Comparison of ENCODE assay signal across 29 mouse cellular contexts in the genomic region with DNA sequence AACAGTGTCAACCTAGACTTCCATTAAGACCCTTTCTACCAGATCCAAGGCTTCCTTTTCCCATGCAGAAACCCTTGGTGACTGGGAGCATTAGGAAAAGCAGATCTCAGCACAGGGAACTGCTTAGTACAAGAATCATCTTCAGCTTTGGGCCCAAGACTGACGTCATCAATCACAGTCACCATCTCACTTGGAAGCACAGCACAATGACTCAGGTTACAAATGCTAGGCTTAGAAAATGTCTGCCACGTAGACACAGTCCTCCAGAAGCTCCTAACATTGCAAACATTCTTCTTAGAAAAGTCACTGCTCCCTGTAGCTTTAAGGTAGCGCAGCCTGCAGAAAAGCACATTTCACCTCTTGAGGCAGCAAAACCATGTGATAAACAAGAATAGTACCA. TPM values are rescaled to one million over a fixed set of nuclear protein-coding genes. Genes with fewer than 3 reads are reported as not detected.
DNase-seq lines count a peak whose midpoint lies in the region; ATAC-seq and TF ChIP-seq lines count a peak whose summit lies in the region.
"Had no signal": no experiment of that assay in that cellular context is flagged by ENCODE, and none has a peak within 500 bp of the region (broad histone marks: within the 10 kb centered on the region; RNA-seq: fewer than 3 reads in every experiment).

No protein-coding gene starts in this region.

- H3K4me2 ChIP-seq in liver, postnatal 0 days (ENCODE audit: low read depth, low read length): no peak overlapping the region
- H3K4me2 ChIP-seq: embryonic facial prominence, embryonic 12.5 days; embryonic facial prominence, embryonic 15.5 days; forebrain, embryonic 12.5 days; forebrain, embryonic 15.5 days; heart, embryonic 11.5 days; hindbrain, embryonic 13.5 days; intestine, embryonic 15.5 days; kidney, embryonic 15.5 days had no signal

- peaks cover 3% of the 10 kb centered on the region; the same call in 1 of the 2 replicates for H3K4me1 ChIP-seq in embryonic fibroblast, embryonic 13.5 days (ENCODE audit: control insufficient read depth, insufficient read depth, low read length)
- no peaks in the 10 kb centered on the region for H3K4me1 ChIP-seq in liver, postnatal 0 days (ENCODE audit: insufficient read depth)
- H3K4me1 ChIP-seq: embryonic facial prominence, embryonic 12.5 days; embryonic facial prominence, embryonic 15.5 days; forebrain, embryonic 12.5 days; forebrain, embryonic 15.5 days; hindbrain, embryonic 13.5 days; intestine, embryonic 15.5 days; kidney, embryonic 15.5 days had no signal

- H3K9me3 ChIP-seq in liver, postnatal 0 days (ENCODE audit: low read length): no peaks in the 10 kb centered on the region
- H3K9me3 ChIP-seq: embryonic facial prominence, embryonic 12.5 days; embryonic facial prominence, embryonic 15.5 days; forebrain, embryonic 12.5 days; forebrain, embryonic 15.5 days; G1E; hindbrain, embryonic 13.5 days; intestine, embryonic 15.5 days; kidney, embryonic 15.5 days had no signal

- TF ChIP-seq CTCF in embryonic fibroblast, embryonic 13.5 days (IDR thresholded peaks at IDR 0.05; ENCODE audit: borderline replicate concordance, insufficient read depth, low read length): no peak
- no peak for TF ChIP-seq CTCF in liver, postnatal 0 days (IDR thresholded peaks at IDR 0.05; ENCODE audit: low read depth)

- H3K9ac ChIP-seq in liver, postnatal 0 days (replicated peaks): no peak overlapping the region
- H3K9ac ChIP-seq: embryonic facial prominence, embryonic 12.5 days; embryonic facial prominence, embryonic 15.5 days; forebrain, embryonic 12.5 days; forebrain, embryonic 15.5 days; hindbrain, embryonic 13.5 days; intestine, embryonic 15.5 days; kidney, embryonic 15.5 days had no signal

- H3K4me3 ChIP-seq in embryonic fibroblast, embryonic 13.5 days (ENCODE audit: insufficient read depth, low read length): no peak overlapping the region
- no peak overlapping the region for H3K4me3 ChIP-seq in liver, postnatal 0 days (ENCODE audit: low read depth, low read length)
- H3K4me3 ChIP-seq: embryonic facial prominence, embryonic 12.5 days; embryonic facial prominence, embryonic 15.5 days; erythroblast, embryonic 14.5 days; forebrain, embryonic 12.5 days; forebrain, embryonic 15.5 days; hindbrain, embryonic 13.5 days; intestine, embryonic 15.5 days; kidney, embryonic 15.5 days had no signal

- ATAC-seq in liver, postnatal 0 days: no peak
- ATAC-seq: activated CD4-positive, CD25-positive, alpha-beta regulatory T cell, adult 4 months; forebrain, embryonic 15.5 days; hindbrain, embryonic 16.5 days; intestine, embryonic 15.5 days had no signal

- no peak for TF ChIP-seq EP300 in liver, postnatal 0 days (IDR thresholded peaks at IDR 0.05; ENCODE audit: low read depth)

- DNase-seq in embryo, embryonic 10 days (ENCODE audit: low spot score): peak; percentile 4
- no peak for DNase-seq in embryo, embryonic 10.5 days (ENCODE audit: low spot score)
- DNase-seq in 3T3-L1 (ENCODE audit: low read depth, low spot score) (peak; percentile 90), NIH3T3 (ENCODE audit: low read depth) (peak; percentile 67)
- no peak for DNase-seq in liver, postnatal 0 days
- DNase-seq in testis, postnatal 14 days (ENCODE audit: low spot score): no peak
- DNase-seq: adrenal gland, postnatal 25 days; B cell, adult 2 months; cerebellum, adult 11-12 months; cerebellum, adult 8-10 months; cerebellum, postnatal 10 days; gastrocnemius, postnatal 25 days; heart, adult 18-20 months; kidney, adult 11 months; kidney, adult 8-10 months had no signal

- no peaks in the 10 kb centered on the region for H3K36me3 ChIP-seq in liver, postnatal 0 days (replicated peaks; ENCODE audit: insufficient read depth, low read length)
- H3K36me3 ChIP-seq: embryonic facial prominence, embryonic 12.5 days; embryonic facial prominence, embryonic 15.5 days; forebrain, embryonic 12.5 days; forebrain, embryonic 15.5 days; G1E; hindbrain, embryonic 13.5 days; intestine, embryonic 15.5 days; kidney, embryonic 15.5 days had no signal

- no peak for TF ChIP-seq POLR2A in embryonic fibroblast, embryonic 13.5 days (IDR thresholded peaks at IDR 0.05; ENCODE audit: low read depth, low read length)

- no peaks in the 10 kb centered on the region for H3K27me3 ChIP-seq in liver, postnatal 0 days (ENCODE audit: insufficient read depth, low read length)
- H3K27me3 ChIP-seq: CH12.LX; embryonic facial prominence, embryonic 12.5 days; embryonic facial prominence, embryonic 15.5 days; forebrain, embryonic 12.5 days; forebrain, embryonic 15.5 days; hindbrain, embryonic 13.5 days; intestine, embryonic 15.5 days; kidney, embryonic 15.5 days had no signal

- 57% methylated on average over 3 of the region's 3 CpGs for WGBS in liver, postnatal 0 days (ENCODE audit: insufficient replicate concordance)

- peak overlapping the region; percentile 64; the same call in 1 of the 2 replicates for H3K27ac ChIP-seq in embryonic fibroblast, embryonic 13.5 days (ENCODE audit: insufficient read depth, low read length)
- no peak overlapping the region for H3K27ac ChIP-seq in liver, postnatal 0 days (ENCODE audit: low read depth)
- H3K27ac ChIP-seq: embryonic facial prominence, embryonic 12.5 days; embryonic facial prominence, embryonic 15.5 days; forebrain, embryonic 12.5 days; forebrain, embryonic 15.5 days; hindbrain, embryonic 13.5 days; intestine, embryonic 15.5 days; kidney, embryonic 15.5 days had no signal

RNA-seq across cellular contexts. Expression of a gene that starts 14.2 kb away (rescaled TPM):
- 10.7 and 12.3 TPM in 2 replicates for polyA plus RNA-seq in embryonic fibroblast, embryonic 13.5 days (2011; ENCODE audit: insufficient read length, low read depth, missing spikeins)
- polyA plus RNA-seq in liver, postnatal 0 days (2015; fragmentation: Nextera tagmentation; extraction: Ambion mirVana): 0.45 and 0.59 TPM in 2 replicates
- polyA plus RNA-seq: erythroblast, embryonic 14.5 days had no signal

RNA-seq across cellular contexts. Expression of a gene that starts 42.3 kb away (rescaled TPM):
- 0.75 TPM in 1 of 2 replicates, not detected in the other for polyA plus RNA-seq in embryonic fibroblast, embryonic 13.5 days (2011; ENCODE audit: insufficient read length, low read depth, missing spikeins)
- polyA plus RNA-seq in liver, postnatal 0 days (2015; fragmentation: Nextera tagmentation; extraction: Ambion mirVana): 0.13 and 0.22 TPM in 2 replicates
- polyA plus RNA-seq: erythroblast, embryonic 14.5 days; G1E had no signal

Comparison
In these comparisons a context has a peak if more than half of its experiments do, and no peak if none do; other contexts are left out.
1. DNase-seq: peak in embryo, embryonic 10 days (single experiment), 3T3-L1 (single experiment) and NIH3T3 (single experiment); none in embryo, embryonic 10.5 days (single experiment), liver, postnatal 0 days (single experiment) and testis, postnatal 14 days (single experiment).